Mouse (Mus musculus): ENCODE data around the gene Ntn4.

DNA sequence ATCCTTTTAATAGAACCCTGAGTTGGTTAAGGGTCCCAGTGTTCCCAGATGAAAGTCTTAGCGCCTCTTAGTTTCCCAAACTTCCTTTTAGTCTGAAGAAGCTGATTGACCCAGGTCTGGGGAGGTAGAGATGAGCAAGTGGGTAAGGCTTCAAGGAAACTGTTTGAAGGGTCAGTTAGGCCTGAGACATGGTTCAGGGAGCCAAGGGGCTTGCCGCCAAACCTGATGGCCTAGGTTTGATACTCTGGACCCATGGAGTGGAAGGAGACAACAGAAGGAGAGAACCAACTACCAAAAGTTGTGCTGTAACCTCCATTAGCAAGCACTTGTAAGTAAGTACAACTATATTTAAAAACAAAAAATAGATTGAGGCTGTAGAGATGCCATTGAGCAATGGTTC, 6.5 kb upstream of the Ntn4 start:
- TF ChIP-seq CTCF (IDR thresholded peaks at IDR 0.05; ENCODE audit: low read depth, low read length) (no peak), POLR2A (IDR thresholded peaks at IDR 0.05; ENCODE audit: borderline replicate concordance, low read depth, low read length) (no peak)
